In genomic region chr11:53530001-53530400, GRCm38 (mm10) we compare ENCODE assay signal across 27 mouse cellular contexts. TPM values are rescaled to one million over a fixed set of nuclear protein-coding genes. Genes with fewer than 3 reads are reported as not detected.
DNase-seq lines count a peak whose midpoint lies in the region; TF ChIP-seq lines count a peak whose summit lies in the region.
"Had no signal": no experiment of that assay in that cellular context is flagged by ENCODE, and none has a peak within 500 bp of the region (broad histone marks: within the 10 kb centered on the region; RNA-seq: fewer than 3 reads in every experiment).

No protein-coding gene starts in this region.

- no peaks in the 10 kb centered on the region for H3K9me3 ChIP-seq in heart, embryonic 10.5 days
- H3K9me3 ChIP-seq: hindbrain, embryonic 10.5 days; hindbrain, embryonic 13.5 days; intestine, embryonic 15.5 days had no signal

- H3K36me3 ChIP-seq in heart, embryonic 10.5 days, result peaks cover 25% of the 10 kb centered on the region

- peak overlapping the region; percentile 90 for H3K27ac ChIP-seq in cerebellum, adult 2 months (ENCODE audit: insufficient read depth, low read length)
- 0 out of 2 replicates have a peak overlapping the region, but pooled peaks have one; percentile 31 for H3K27ac ChIP-seq in heart, embryonic 10.5 days
- H3K27ac ChIP-seq in layer of hippocampus, adult 2 months, result peak overlapping the region; percentile 79
- H3K27ac ChIP-seq: hindbrain, embryonic 10.5 days; hindbrain, embryonic 13.5 days; intestine, embryonic 15.5 days had no signal

- intact Hi-C loops in heart, postnatal 10 days (cut with DNase I), result no loop called here

- H3K27me3 ChIP-seq in cerebellum, adult 2 months (ENCODE audit: control insufficient read depth, insufficient read depth, low read length), result no peaks in the 10 kb centered on the region
- H3K27me3 ChIP-seq in heart, embryonic 10.5 days (ENCODE audit: insufficient read depth, poor library complexity, severe bottlenecking), result no peaks in the 10 kb centered on the region
- H3K27me3 ChIP-seq: hindbrain, embryonic 13.5 days; intestine, embryonic 15.5 days had no signal

- WGBS in cerebellum, adult 2 months, result 35% methylated on average over 9 of the region's 9 CpGs
- 63% methylated on average over 9 of the region's 9 CpGs for WGBS in heart, embryonic 10.5 days

- DNase-seq in cerebellum, adult 2 months, result peak in 1 of 2 experiments; percentile 54
- DNase-seq in cerebellum, adult 11-12 months, result no peak
- no peak for DNase-seq in heart, embryonic 10.5 days (ENCODE audit: low spot score)
- no peak for DNase-seq in heart, postnatal 10 days
- DNase-seq in layer of hippocampus, adult 2 months (ENCODE audit: low spot score in 2 of 2), result no peak
- DNase-seq in layer of hippocampus, postnatal 36 days, result no peak
- DNase-seq: adrenal gland, adult 8-10 months; adrenal gland, postnatal 25 days; cerebellum, postnatal 14 days; gastrocnemius, postnatal 25 days; heart, adult 18-20 months; heart, postnatal 36 days; kidney, adult 11 months had no signal

- peak overlapping the region; percentile 5 for H3K4me3 ChIP-seq in cerebellum, adult 2 months (replicated peaks; ENCODE audit: insufficient read depth, low read depth, low read length)
- no peak overlapping the region for H3K4me3 ChIP-seq in heart, embryonic 10.5 days
- no peak overlapping the region for H3K4me3 ChIP-seq in layer of hippocampus, adult 2 months
- H3K4me3 ChIP-seq: hindbrain, embryonic 10.5 days; hindbrain, embryonic 13.5 days; intestine, embryonic 15.5 days had no signal

- TF ChIP-seq POLR2A in cerebellum, adult 2 months (IDR thresholded peaks at IDR 0.05; ENCODE audit: borderline replicate concordance, insufficient read depth, low read length), result no peak

- no peak for TF ChIP-seq CTCF in cerebellum, adult 2 months (IDR thresholded peaks at IDR 0.05; ENCODE audit: borderline replicate concordance, insufficient read depth, low read depth, low read length)
- no peak for TF ChIP-seq CTCF in layer of hippocampus, adult 2 months (conservative IDR thresholded peaks at IDR 0.05)

- peaks cover 64% of the 10 kb centered on the region for H3K4me1 ChIP-seq in cerebellum, adult 2 months (ENCODE audit: control insufficient read depth, insufficient read depth, low read length)
- H3K4me1 ChIP-seq in heart, embryonic 10.5 days, result peaks cover 57% of the 10 kb centered on the region

RNA-seq across cellular contexts. Expression of gene Sept8, which starts 10.9 kb away (rescaled TPM):
- polyA plus RNA-seq in cerebellum, adult 2 months (2012; rRNA removed), result 318 and 354 TPM in 2 replicates
- polyA plus RNA-seq in heart, embryonic 10.5 days (2016; fragmentation: Nextera tagmentation; extraction: Ambion mirVana), result 20.1 and 22.9 TPM in 2 replicates
- total RNA-seq in heart, postnatal 10 days (2021), result 10 to 100 TPM; 62.5 to 62.7 TPM
- total RNA-seq in layer of hippocampus, adult 2 months (2021), result 100 to 1,000 TPM; 240 to 254 TPM
- 100 to 1,000 TPM; 256 to 257 TPM for total RNA-seq in layer of hippocampus, postnatal 36 days (2021)

RNA-seq across cellular contexts. Expression of gene Kif3a, which starts 37.2 kb away (rescaled TPM):
- polyA plus RNA-seq in cerebellum, adult 2 months (2012; rRNA removed), result 91.1 and 93.2 TPM in 2 replicates
- 32.7 and 47.1 TPM in 2 replicates for polyA plus RNA-seq in heart, embryonic 10.5 days (2016; fragmentation: Nextera tagmentation; extraction: Ambion mirVana)
- 10 to 100 TPM; 12.3 to 14.4 TPM for total RNA-seq in heart, postnatal 10 days (2021)
- total RNA-seq in layer of hippocampus, adult 2 months (2021), result 100 to 1,000 TPM; 130 to 133 TPM
- total RNA-seq in layer of hippocampus, postnatal 36 days (2021), result 100 to 1,000 TPM; 131 to 139 TPM

RNA-seq across cellular contexts. Expression of gene Sowaha, which starts 49.9 kb away (rescaled TPM):
- 23.1 and 27.1 TPM in 2 replicates for polyA plus RNA-seq in cerebellum, adult 2 months (2012; rRNA removed)
- polyA plus RNA-seq in heart, embryonic 10.5 days (2016; fragmentation: Nextera tagmentation; extraction: Ambion mirVana), result 0.32 and 0.38 TPM in 2 replicates
- under 1 TPM; 0.10 TPM for total RNA-seq in heart, postnatal 10 days (2021)
- total RNA-seq in layer of hippocampus, adult 2 months (2021), result 100 to 1,000 TPM; 137 to 142 TPM
- total RNA-seq in layer of hippocampus, postnatal 36 days (2021), result 100 to 1,000 TPM; 140 to 143 TPM
- polyA plus RNA-seq: activated CD4-positive, CD25-positive, alpha-beta regulatory T cell, adult 4 months had no signal

RNA-seq across cellular contexts. Expression of gene Gm9945, which starts 50.0 kb away (rescaled TPM):
- polyA plus RNA-seq in cerebellum, adult 2 months (2012; rRNA removed), result 0.65 and 1.6 TPM in 2 replicates
- polyA plus RNA-seq in heart, embryonic 10.5 days (2016; fragmentation: Nextera tagmentation; extraction: Ambion mirVana), result not detected in 2 replicates
- not detected for total RNA-seq in heart, postnatal 10 days (2021)
- 1 to 10 TPM; 2.5 to 3.4 TPM for total RNA-seq in layer of hippocampus, adult 2 months (2021)
- 1 to 10 TPM; 2.3 TPM for total RNA-seq in layer of hippocampus, postnatal 36 days (2021)
- total RNA-seq: adrenal gland, adult 8-10 months; adrenal gland, postnatal 25 days; ES-E14; gastrocnemius, adult 8-10 months; gastrocnemius, postnatal 25 days; heart, adult 18-20 months; heart, postnatal 36 days had no signal
- polyA plus RNA-seq: activated CD4-positive, CD25-positive, alpha-beta regulatory T cell, adult 4 months; brain, embryonic 14.5 days; embryonic facial prominence, embryonic 11.5 days; embryonic facial prominence, embryonic 14.5 days; forebrain, embryonic 11.5 days; gonadal fat pad, adult 2 months; heart, postnatal 0 days; hindbrain, embryonic 10.5 days; hindbrain, embryonic 13.5 days; intestine, embryonic 15.5 days had no signal

RNA-seq across cellular contexts. Expression of gene Gm9837, which starts 59.7 kb away (rescaled TPM):
- not detected in 2 replicates for polyA plus RNA-seq in cerebellum, adult 2 months (2012; rRNA removed)
- not detected in 2 replicates for polyA plus RNA-seq in heart, embryonic 10.5 days (2016; fragmentation: Nextera tagmentation; extraction: Ambion mirVana)
- total RNA-seq in heart, postnatal 10 days (2021), result not detected
- total RNA-seq in layer of hippocampus, adult 2 months (2021), result under 1 TPM in 1 of 2 experiments, not detected in 1; 0.52 TPM
- total RNA-seq in layer of hippocampus, postnatal 36 days (2021), result under 1 TPM in 1 of 2 experiments, not detected in 1; 0.56 TPM
- total RNA-seq: adrenal gland, adult 8-10 months; adrenal gland, postnatal 25 days; ES-E14; gastrocnemius, adult 8-10 months; gastrocnemius, postnatal 25 days; heart, adult 18-20 months; heart, postnatal 36 days had no signal
- polyA plus RNA-seq: activated CD4-positive, CD25-positive, alpha-beta regulatory T cell, adult 4 months; brain, embryonic 14.5 days; embryonic facial prominence, embryonic 11.5 days; embryonic facial prominence, embryonic 14.5 days; forebrain, embryonic 11.5 days; forebrain, embryonic 14.5 days; gonadal fat pad, adult 2 months; heart, postnatal 0 days; hindbrain, embryonic 10.5 days; hindbrain, embryonic 13.5 days; hindbrain, embryonic 16.5 days; intestine, embryonic 15.5 days had no signal

Comparison
In these comparisons a context has a peak if more than half of its experiments do, and no peak if none do; other contexts are left out.
1. H3K27ac ChIP-seq: peak in every context shown above with its lines; median percentile 90 in cerebellum, adult 2 months; 79 in layer of hippocampus, adult 2 months; 31 in heart, embryonic 10.5 days.
2. RNA of gene Kif3a, which starts 37.2 kb away (total RNA-seq): 131 to 139 TPM in layer of hippocampus, postnatal 36 days and 130 to 133 TPM in layer of hippocampus, adult 2 months; 12.3 to 14.4 TPM in heart, postnatal 10 days; every median in the first group is over 4 times any median in the second.
3. RNA of gene Sowaha, which starts 49.9 kb away (total RNA-seq): 140 to 143 TPM in layer of hippocampus, postnatal 36 days and 137 to 142 TPM in layer of hippocampus, adult 2 months; 0.10 TPM in heart, postnatal 10 days; every median in the first group is over 100 times any median in the second.